Mouse (Mus musculus): Measurements from ENCODE around the gene Slco6c1.

Gene Slco6c1

DNA sequence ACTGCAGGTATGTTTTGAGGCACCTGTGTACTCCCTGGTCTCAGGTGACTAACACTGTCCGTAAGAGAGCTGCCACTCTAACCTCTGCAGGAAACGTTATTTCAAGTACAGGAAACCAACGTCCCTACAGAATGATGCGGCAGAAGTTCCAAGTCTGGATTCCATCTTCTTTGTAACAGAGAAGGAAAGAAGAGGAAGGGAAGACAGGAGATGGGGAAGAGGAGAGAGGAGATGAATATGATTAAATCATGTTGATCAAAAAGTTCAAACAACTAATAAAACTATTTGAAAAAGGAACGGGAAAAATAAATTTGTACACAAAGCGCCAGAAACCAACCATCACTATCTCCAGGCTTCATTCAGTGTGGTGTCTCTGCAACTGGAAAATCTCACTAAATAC, at the start of gene Slco6c1:
Gene Slco6c1 (minus strand): TSS at position 101 of the 400 bp plus-strand sequence.
- WGBS: 93% methylated on average over 6 of the region's 6 CpGs

DNA sequence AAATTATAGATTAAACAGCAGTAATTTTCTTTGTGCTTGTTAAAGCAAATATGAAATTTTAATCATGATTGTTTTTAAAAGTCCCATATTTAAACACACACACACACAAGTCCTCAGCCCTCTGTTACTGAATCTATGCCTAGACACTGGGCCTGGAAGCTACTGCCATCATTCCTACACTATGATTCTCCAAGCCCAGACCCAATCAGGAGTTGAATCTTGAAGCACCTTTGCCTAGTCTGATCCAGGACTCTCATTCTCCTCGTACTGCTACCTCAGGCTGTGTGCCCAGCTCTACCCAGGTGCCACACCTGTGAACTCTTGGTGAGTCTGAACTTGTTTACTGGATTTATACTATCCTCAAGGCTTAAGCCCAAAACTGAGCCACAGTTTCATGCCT, 89.1 kb downstream of the Slco6c1 start:
- WGBS: 47% methylated on average over 1 of the region's 1 CpGs

DNA sequence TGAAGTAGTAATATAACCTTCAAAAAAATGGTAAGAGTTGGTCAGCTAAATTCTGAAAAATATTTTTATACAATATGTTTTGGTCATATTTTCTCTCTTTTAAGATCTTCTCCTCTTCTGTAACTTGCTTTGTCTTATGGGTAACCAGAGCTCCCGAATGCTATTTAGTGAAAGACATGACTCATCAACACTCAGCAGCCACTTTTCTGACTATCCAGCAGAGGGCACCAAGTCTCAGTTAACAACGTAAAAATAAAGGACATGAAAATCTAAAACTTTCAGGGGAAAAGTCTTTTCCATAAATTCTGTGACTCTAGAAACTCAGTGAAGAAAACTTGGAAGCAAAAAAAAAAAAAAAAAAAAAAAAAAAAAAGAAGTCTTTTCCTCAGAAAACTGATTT, 89.6 kb downstream of the Slco6c1 start:
- 3% methylated on average over 2 of the region's 2 CpGs for WGBS

DNA sequence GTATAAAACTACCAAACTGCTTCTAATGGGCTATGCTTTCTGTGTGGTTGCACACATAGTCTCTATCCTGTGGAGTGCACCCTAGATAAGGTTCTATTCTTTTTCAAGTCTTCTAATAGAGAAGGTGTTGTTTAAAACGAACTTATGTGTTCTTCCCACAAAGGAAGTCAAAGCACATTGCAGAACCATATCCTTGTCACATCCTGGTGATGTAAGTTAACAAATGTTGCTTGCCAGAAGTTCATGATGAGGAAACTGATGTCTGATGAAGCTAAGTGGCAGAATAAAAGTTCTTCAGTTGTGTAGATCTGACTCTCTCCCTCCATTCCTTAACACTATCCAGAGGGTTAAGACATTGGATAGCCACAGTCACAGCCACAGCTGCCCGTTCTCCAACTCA, 90.1 kb downstream of the Slco6c1 start:
- 63% methylated on average over 2 of the region's 2 CpGs for WGBS

DNA sequence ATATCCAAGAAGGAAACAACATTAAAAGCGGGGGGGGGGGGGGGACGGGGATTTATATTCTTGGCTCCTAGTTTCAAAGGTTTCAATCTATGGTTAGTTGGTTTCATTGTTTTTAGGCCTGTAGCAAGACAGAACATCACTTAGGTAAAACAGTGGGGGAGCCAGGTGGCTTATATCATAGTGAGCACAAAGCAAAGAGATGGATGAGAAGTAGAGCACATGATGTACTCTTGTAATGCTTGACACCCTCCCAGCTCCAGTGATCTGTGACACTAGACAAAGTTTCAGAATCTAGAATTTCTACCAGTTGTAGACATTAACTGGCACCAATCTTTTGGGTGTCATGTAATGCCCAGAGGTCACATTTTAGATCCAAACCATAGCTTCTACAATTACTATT, 106.7 kb downstream of the Slco6c1 start:
- WGBS: 89% methylated on average over 2 of the region's 2 CpGs

DNA sequence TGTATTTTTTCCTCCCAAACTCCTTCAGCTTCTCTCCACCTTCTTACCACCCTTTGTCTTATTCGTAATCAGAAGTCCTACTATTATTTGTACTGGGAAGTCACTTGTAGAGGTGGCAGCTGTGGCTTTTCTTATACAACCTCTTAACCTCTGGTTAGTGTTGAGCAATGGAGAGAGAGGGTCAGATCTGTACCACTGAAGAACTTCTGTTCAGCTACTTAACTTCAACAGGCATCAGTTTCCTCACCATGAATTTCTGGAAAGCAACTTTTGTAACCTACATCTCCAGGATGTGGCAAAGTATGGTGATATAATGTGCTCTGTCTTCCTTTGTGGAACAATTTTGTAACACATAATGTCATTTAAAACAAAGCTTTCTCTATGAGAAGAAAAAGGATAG, 108.7 kb downstream of the Slco6c1 start:
- 47% methylated on average over 1 of the region's 1 CpGs for WGBS

All from cerebral cortex, adult 2 months (tissue).